Mouse (Mus musculus) kidney, postnatal 0 days (tissue): ENCODE measurements at regions not wholly inside any gene's neighbourhood (a gene's known extent, or its start where the extent isn't known, plus 50 kb on each side); places are given as distances from the start of the nearest gene placed in this dataset.
A peak's percentile ranks its signal among the peaks of the same experiment; 100 is the strongest.

Source experiments
- ATAC-seq: fragments of 200-750 bp; cut with Nextera tagmentation; replicated peaks from 2 replicates; pipeline ENCODE4 v1.8.0; 2017; ENCODE audit warnings: low read depth, moderate number of reproducible peaks, moderate TSS enrichment, moderate library complexity; ENCODE audit not compliant: low FRiP score
- DNase-seq: peaks from one replicate; pipeline ENCODE4 v3.0.0-alpha.2; 2016; ENCODE audit warnings: low spot score
- H3K27ac ChIP-seq: fragments of 300-500 bp; sonication (generic); 2 replicates; pipeline ENCODE4 v1.5.1; 2014; ENCODE audit warnings: mild to moderate bottlenecking
- H3K27me3 ChIP-seq: fragments of 300-500 bp; sonication (generic); 2 replicates; pipeline ENCODE4 v1.6.1; 2014; ENCODE audit warnings: low read length, mixed read lengths; ENCODE audit not compliant: insufficient read depth
- H3K36me3 ChIP-seq: fragments of 300-500 bp; sonication (generic); 2 replicates; pipeline ENCODE4 v1.6.1; 2014; ENCODE audit warnings: low read length, mixed read lengths; ENCODE audit not compliant: insufficient read depth
- H3K4me1 ChIP-seq: fragments of 300-500 bp; sonication (generic); replicated peaks from 2 replicates; pipeline ENCODE4 v1.6.1; 2014; ENCODE audit warnings: antibody characterized with exemption, low read length, mixed read lengths; ENCODE audit not compliant: insufficient read depth
- H3K4me2 ChIP-seq: fragments of 300-500 bp; sonication (generic); 2 replicates; pipeline ENCODE4 v1.6.1; 2014; ENCODE audit warnings: mild to moderate bottlenecking, low read length, moderate library complexity, mixed read lengths
- H3K4me3 ChIP-seq: fragments of 300-500 bp; sonication (generic); replicated peaks from 2 replicates; pipeline ENCODE4 v1.5.1; 2014; ENCODE audit warnings: low read depth, low read length
- H3K9ac ChIP-seq: fragments of 300-500 bp; sonication (generic); 2 replicates; pipeline ENCODE4 v1.6.1; 2014; ENCODE audit warnings: low read depth, low read length
- H3K9me3 ChIP-seq: fragments of 300-500 bp; sonication (generic); replicated peaks from 2 replicates; pipeline ENCODE4 v1.6.1; 2016; ENCODE audit warnings: low read length, inconsistent platforms, mixed read lengths
- CTCF ChIP-seq: IDR thresholded peaks from 2 replicates; pipeline ENCODE4 v1.5.1; 2016; ENCODE audit warnings: antibody characterized with exemption, low read depth, mild to moderate bottlenecking, moderate library complexity
- WGBS: fragments of 180-500 bp; shearing (Covaris S2); extraction: QIAGEN DNeasy Blood & Tissue Kit; methylation state at CpG from one replicate; pipeline ENCODE4 v1.1.7; 2014; 5-methylcytosine and 5-hydroxymethylcytosine counted together

DNA sequence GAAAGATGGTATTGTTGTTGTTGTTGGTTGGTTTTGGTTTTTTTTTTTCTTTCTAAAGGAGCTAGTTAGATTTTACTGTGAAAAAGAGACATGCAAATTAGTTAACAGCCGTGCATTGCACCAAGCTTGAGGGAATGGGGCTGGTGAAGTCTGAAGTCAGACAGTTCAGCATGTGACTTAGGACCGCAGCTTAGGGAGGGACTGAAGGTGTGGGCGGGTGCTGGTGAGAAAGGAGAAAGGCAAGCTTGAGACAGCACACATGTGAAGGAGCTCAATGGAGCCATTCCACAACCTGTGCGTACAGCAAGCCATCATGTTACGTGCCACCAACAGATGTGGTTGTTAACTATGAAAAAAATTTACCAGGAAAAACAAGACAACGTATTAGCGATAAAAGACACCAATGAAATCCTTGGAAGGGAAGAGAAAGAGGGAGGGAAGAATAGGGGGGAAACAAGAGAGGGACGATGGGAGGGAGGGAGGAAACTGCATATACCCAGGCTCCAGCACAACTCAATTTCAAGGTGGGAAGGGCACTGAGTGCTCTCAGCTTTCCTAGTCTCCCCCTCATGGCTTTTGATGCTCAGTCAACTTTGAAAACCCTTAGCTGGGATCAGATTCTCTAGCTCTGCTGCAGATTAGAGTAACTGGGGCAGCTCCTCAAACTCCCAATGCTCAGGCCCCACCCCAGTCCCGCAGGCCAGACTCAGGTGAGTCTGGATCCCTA is 218.1 kb upstream of the Btg1 start:
- no peak overlapping the region for H3K4me2 ChIP-seq
- peak; percentile 82 for ATAC-seq
- H3K9ac ChIP-seq = no peak overlapping the region
- peak; percentile 86 for DNase-seq
- H3K9me3 ChIP-seq = no peaks in the 10 kb centered on the region
- no peaks in the 10 kb centered on the region for H3K27me3 ChIP-seq
- H3K36me3 ChIP-seq = no peaks in the 10 kb centered on the region
- TF ChIP-seq CTCF = no peak
- H3K4me3 ChIP-seq = no peak overlapping the region
- H3K4me1 ChIP-seq = 0 out of 2 replicates have a peak, but pooled peaks cover 8% of the 10 kb centered on the region
- WGBS = 43% methylated on average over 9 of the region's 9 CpGs
- no peak overlapping the region for H3K27ac ChIP-seq

DNA sequence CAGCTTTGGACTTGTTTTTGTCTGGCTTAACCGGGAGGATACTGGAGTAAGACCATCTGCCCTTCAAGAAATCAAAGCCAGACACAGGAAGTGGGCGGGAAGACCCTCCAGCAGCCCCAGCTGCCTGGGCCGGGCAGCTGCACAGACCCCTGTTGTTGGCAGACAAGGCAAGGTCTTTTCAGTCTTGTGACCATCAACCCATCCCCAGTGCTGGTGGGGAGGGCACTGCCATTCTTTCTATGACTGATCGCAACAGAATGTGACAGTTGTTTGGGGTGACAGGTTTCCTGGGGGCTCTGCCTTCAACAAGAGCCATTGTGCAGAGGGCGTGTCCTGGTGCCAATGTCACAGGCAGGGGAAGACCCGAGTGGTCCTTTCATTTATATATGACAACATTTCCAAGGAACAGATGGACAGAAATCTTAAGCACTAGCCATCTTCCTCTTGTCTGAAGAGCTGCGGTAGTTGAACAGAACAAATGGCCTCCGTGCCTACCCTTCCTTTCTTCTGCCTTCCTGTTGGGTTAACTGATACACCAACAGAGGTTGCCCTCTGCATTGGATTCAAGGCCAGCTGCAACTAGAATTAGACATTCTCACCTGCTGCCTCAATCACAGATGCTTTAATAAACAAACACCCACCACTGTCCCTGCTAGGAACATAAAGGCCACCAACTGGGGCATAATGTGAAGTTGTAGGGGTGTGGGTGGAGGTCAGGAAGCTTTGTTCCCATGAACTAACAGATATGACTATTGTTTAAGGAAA is 217.0 kb upstream of the Btg1 start:
- TF ChIP-seq CTCF = no peak
- DNase-seq = no peak

DNA sequence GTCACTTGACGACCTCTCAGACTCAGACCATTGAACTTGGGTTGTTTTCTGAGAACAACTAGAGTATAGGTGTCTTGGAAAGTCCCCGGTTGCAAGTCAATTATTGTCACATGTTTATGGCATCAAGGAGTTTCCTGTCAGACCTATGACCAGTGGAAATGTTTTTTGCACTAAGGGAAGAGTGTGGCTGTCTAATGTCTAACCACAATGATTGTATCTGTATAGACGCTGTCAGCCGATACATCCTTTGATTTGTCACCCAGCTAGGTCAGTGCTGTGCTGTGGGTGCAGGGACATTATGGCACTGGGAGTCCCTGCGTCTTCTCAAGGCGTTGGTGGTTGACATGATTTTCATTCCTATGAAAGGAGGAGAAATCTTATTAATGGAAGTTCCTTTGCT is 216.0 kb upstream of the Btg1 start:
- DNase-seq = no peak
- no peak overlapping the region for H3K9ac ChIP-seq
- 0 out of 2 replicates have a peak, but pooled peaks cover 8% of the 10 kb centered on the region for H3K4me1 ChIP-seq
- no peaks in the 10 kb centered on the region for H3K9me3 ChIP-seq
- H3K36me3 ChIP-seq = no peaks in the 10 kb centered on the region
- ATAC-seq = no peak; the same call in 1 of the 2 replicates
- H3K27ac ChIP-seq = peak overlapping the region; percentile 13; the same call in 1 of the 2 replicates
- H3K27me3 ChIP-seq = no peaks in the 10 kb centered on the region
- H3K4me2 ChIP-seq = no peak overlapping the region
- no peak for TF ChIP-seq CTCF
- 58% methylated on average over 6 of the region's 6 CpGs for WGBS
- H3K4me3 ChIP-seq = no peak overlapping the region

More for the DNA sequence above, 217.0 kb upstream of the Btg1 start:
- 45% methylated on average over 8 of the region's 8 CpGs for WGBS
- Histone ChIP-seq H3K4me1 (0 out of 2 replicates have a peak, but pooled peaks cover 8% of the 10 kb centered on the region), H3K27me3 (no peaks in the 10 kb centered on the region), H3K4me3 (no peak overlapping the region), H3K36me3 (no peaks in the 10 kb centered on the region), H3K27ac (no peak overlapping the region), H3K9ac (no peak overlapping the region), H3K9me3 (no peaks in the 10 kb centered on the region), H3K4me2 (no peak overlapping the region)
- no peak for ATAC-seq

DNA sequence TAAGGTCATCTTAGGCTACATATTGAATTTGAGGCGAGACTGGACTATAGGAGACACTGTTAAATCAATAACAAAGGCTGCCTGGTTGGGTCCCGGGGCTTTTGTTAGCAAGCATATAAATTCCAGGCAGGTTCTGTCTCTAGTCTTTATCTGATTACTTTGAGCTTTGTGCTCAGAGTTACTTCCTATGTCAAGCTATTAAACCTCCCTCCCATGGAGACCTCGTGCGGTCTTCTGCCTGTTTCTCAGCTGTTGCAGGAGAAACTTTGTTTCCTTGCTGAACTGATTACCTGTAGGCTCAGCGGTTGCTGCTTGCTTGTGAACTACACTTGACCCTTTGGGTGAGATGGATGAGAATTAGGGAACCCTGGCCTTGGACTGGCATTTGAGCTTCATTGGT is 210.5 kb upstream of the Btg1 start:
- Histone ChIP-seq H3K9ac (no peak overlapping the region), H3K4me3 (no peak overlapping the region), H3K9me3 (no peaks in the 10 kb centered on the region), H3K4me2 (no peak overlapping the region), H3K27me3 (no peaks in the 10 kb centered on the region), H3K36me3 (no peaks in the 10 kb centered on the region), H3K27ac (no peak overlapping the region), H3K4me1 (no peaks in the 10 kb centered on the region)
- DNase-seq (no peak), ATAC-seq (no peak)
- WGBS = 55% methylated on average over 5 of the region's 5 CpGs
- no peak for TF ChIP-seq CTCF

DNA sequence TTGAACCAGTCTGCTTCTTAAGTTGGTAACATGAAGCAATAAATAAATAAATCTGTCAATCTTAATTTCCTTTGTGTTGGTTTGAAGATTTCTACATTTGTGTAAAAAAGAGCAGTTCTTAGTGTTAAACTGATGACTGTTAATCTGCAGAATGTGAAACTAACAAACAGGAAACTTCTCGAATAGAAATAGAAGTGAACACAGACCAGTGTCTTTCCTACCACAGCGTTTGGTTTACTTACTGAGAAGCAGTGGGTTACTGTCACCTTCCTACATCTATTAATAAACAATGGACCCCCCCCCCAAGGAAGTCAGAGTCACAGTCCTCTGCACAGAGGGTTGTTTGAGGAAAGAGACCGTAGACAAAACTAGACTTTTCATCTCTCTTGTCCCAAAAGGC is 209.0 kb upstream of the Btg1 start:
- DNase-seq (no peak), ATAC-seq (no peak)
- Histone ChIP-seq H3K9ac (no peak overlapping the region), H3K27ac (no peak overlapping the region), H3K4me1 (no peaks in the 10 kb centered on the region), H3K9me3 (no peaks in the 10 kb centered on the region), H3K4me3 (no peak overlapping the region), H3K4me2 (no peak overlapping the region), H3K36me3 (no peaks in the 10 kb centered on the region), H3K27me3 (no peaks in the 10 kb centered on the region)
- TF ChIP-seq CTCF = no peak
- 56% methylated on average over 3 of the region's 3 CpGs for WGBS

DNA sequence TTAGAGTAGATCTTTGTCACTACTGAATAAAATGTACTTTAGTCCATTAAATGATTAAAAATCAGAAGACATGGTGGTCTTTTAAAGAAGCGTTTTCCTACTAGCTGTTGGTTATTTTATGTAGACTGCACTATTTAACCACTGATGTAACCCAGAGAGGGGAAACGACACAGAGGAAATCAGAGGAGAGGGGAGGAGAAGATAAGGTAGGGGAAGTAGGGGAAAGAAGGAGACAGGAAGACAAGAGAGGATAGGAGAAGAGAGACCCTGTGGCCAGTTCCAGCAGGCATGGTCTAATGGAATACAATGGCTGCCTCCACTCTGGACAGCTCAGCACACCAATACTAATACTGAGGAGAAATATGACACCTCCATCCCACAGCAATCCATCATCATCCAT is 208.6 kb upstream of the Btg1 start:
- DNase-seq = no peak
- no peak overlapping the region for H3K9ac ChIP-seq
- no peaks in the 10 kb centered on the region for H3K4me1 ChIP-seq
- TF ChIP-seq CTCF = no peak
- no peaks in the 10 kb centered on the region for H3K9me3 ChIP-seq
- WGBS = 64% methylated on average over 2 of the region's 2 CpGs
- H3K4me2 ChIP-seq = no peak overlapping the region
- H3K27me3 ChIP-seq = no peaks in the 10 kb centered on the region
- no peak for ATAC-seq
- no peak overlapping the region for H3K4me3 ChIP-seq
- H3K36me3 ChIP-seq = no peaks in the 10 kb centered on the region
- no peak overlapping the region for H3K27ac ChIP-seq
